Mouse (Mus musculus): ENCODE measurements around the gene Ppp1r12c. TPM values are rescaled to one million over a fixed set of nuclear protein-coding genes. Genes with fewer than 3 reads are reported as not detected.
"Not testable (repeated sequence)": the region's sequence is repeated elsewhere in the genome, so short reads cannot be mapped to it uniquely, and the experiment has no call there.

The Ppp1r12c gene
- polyA plus RNA-seq, 1 experiment from 2014 or later: 42.1 TPM

DNA sequence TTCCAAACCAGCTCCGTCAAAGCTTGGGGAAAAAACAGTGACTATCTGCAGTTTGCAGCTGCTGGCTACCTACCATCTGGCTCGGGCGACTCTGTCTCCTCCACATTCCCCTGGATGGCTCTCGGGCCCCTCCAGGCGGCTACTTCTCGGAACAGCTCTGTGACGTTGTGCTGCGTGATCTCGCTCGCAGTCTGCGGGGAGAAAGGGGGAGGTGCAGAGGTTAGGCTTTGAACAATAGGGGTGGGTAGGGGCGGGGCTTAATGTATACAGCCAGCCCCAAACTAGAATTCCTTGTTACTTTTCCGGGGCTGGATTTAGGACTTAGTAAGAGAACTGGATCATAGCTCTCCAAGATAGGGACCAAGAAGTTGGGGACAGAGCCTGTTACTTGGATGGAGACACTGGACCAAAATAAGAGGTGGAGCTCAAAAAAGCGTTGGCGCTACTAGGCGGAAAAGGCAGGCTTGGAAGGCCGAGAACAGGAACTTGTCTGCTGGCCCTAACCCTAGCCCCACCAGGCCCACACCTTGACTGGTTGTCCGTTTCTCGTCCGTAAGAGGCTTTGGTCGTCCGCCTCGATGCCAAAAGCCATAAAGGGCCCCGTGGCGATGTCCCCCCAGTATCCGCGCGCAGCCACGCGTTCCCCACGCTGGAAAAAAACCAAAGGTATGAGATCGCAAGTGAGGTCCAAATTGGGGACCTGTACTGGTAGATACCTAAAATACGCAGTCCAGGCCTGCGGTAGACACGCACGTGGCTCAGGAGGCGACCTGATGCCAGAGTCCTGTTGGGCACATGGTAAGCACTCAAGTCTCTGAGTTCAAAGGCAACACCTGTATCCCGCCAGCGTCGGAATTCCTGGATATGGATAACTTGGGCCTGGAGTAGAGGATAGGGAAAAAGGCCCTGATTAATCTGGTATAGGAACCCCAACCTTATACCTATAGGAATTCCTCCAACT, 25.1 kb upstream of the Ppp1r12c start:
- H3K9me3 ChIP-seq (replicated peaks): no peaks in the 10 kb centered on the region
- no peaks in the 10 kb centered on the region for H3K36me3 ChIP-seq
- H3K27ac ChIP-seq: peak overlapping the region; percentile 87
- H3K27me3 ChIP-seq (ENCODE audit: low read depth, poor library complexity, severe bottlenecking): peaks cover 53% of the 10 kb centered on the region
- peak; percentile 91 for DNase-seq (ENCODE audit: low spot score)
- peak overlapping the region; percentile 48 for H3K4me3 ChIP-seq
- WGBS: 31% methylated on average over 40 of the region's 40 CpGs
- peaks cover 19% of the 10 kb centered on the region for H3K4me1 ChIP-seq

DNA sequence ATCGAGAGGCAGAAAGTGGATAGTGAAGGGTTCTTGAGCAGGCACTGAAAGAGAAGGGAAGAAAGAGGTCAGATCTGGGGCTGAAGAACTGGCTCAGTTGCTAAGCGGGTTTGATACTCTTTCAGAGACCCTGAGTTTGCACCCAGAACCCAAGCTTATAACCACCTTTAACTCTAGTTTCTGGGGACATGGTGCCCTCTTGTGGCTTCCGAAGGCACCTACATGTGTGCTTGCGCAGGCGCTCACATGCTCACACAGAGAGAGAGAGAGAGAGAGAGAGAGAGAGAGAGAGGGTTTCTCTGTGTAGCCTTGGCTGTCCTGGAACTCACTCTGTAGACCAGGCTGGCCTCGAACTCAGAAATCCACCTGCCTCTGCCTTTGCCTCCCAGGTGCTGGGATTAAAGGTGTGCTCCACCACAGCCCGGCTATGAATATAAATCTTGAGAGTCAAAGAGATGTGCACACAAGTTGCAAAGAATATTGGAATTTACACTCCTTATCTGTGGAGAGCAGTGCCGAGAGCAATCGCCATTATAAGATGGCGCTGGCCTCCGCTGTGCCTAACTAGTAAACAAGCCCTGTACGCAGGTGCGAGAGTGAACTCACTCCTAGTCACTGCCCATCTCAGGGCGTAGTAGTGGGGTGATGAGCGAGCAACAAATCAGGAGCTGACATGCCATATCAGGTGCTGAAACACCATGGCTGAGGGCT, 22.9 kb upstream of the Ppp1r12c start, which contains the start of gene Tnni3:
Gene Tnni3, minus strand, starts transcription at position 18 of the 711 bp plus-strand sequence.
- not testable (repeated sequence) for H3K27ac ChIP-seq; H3K9me3 ChIP-seq (replicated peaks); H3K36me3 ChIP-seq; H3K4me3 ChIP-seq
- Histone ChIP-seq H3K27me3 (ENCODE audit: low read depth, poor library complexity, severe bottlenecking) (peaks cover 60% of the 10 kb centered on the region), H3K4me1 (peaks cover 26% of the 10 kb centered on the region)
- 72% methylated on average over 15 of the region's 15 CpGs for whole genome bisulfite sequencing
- DNase-seq (ENCODE audit: low spot score): peak; percentile 68

DNA sequence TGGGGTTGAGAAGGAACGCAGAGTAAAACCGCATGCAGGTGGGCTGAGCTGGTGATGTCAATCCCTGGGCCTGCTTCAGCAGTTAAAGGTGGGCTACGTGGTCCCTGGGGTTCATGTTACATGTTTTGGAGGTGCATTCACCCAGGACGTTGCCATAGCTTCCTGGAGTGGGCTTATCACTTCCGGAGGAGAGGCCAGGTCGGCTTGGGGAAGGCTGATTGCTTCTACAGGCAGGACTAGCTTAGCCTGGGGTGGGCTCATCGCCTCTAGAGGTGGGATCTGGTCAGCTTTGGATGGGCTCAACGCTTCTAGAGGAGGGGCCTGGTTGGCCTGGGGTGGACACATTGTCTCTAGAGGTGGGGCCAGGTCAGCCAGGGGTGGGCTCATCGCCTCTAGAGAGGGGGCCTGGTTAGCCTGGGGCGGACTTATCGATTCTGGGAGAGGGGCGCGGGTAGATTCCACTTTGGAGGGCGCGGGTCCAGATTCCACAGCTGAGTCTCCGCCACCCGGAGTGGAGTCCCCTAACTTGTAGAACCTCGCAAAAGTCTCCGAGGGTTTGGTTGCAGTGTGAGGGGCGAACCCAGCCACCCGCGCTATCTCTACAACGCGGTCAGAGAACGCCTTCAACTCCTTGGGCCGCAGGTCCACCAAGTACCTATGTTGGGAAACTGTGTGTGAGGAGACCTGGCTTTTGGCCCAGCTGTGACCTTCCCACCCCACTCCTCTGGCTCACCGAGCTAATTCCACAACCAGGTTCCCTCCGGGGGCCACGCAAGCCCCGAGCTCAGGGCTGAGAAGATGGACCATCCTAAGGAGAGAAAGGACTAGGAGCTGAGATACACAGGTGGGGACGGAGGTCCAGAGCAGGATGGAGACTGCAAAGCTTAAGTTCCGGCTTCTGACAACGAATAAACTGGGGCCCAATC, 22.0 kb upstream of the Ppp1r12c start:
- no peak for DNase-seq (ENCODE audit: low spot score)
- Histone ChIP-seq H3K27me3 (ENCODE audit: low read depth, poor library complexity, severe bottlenecking) (peaks cover 54% of the 10 kb centered on the region), H3K4me1 (peaks cover 26% of the 10 kb centered on the region), H3K9me3 (replicated peaks) (no peaks in the 10 kb centered on the region), H3K36me3 (no peaks in the 10 kb centered on the region), H3K4me3 (no peak overlapping the region), H3K27ac (no peak overlapping the region)
- WGBS: 93% methylated on average over 33 of the region's 33 CpGs

DNA sequence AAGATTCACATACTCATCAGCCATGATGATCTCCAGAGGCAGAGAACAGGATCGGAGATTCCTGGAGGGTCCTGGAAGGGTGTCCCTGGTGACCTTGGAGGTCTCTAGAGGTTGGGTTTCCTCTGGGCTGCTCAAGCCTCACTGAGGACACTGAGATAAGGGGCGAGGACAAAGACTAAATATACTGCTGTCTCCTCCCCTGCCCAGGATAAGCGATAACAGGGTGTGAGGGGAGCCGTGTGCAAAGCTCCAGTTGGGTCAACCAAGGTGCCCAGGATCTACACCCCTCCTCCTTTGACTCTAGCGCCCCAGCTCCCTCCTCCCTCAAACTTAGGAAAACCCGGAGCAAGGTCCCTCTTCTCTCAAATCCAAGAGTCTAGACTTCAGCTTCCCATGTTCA, 20.8 kb upstream of the Ppp1r12c start:
- peaks cover 23% of the 10 kb centered on the region for H3K4me1 ChIP-seq
- H3K9me3 ChIP-seq (replicated peaks): no peaks in the 10 kb centered on the region
- peaks cover 45% of the 10 kb centered on the region for H3K27me3 ChIP-seq (ENCODE audit: low read depth, poor library complexity, severe bottlenecking)
- no peak for DNase-seq (ENCODE audit: low spot score)
- WGBS: 82% methylated on average over 6 of the region's 6 CpGs
- H3K36me3 ChIP-seq: no peaks in the 10 kb centered on the region
- no peak overlapping the region for H3K4me3 ChIP-seq
- H3K27ac ChIP-seq: no peak overlapping the region

DNA sequence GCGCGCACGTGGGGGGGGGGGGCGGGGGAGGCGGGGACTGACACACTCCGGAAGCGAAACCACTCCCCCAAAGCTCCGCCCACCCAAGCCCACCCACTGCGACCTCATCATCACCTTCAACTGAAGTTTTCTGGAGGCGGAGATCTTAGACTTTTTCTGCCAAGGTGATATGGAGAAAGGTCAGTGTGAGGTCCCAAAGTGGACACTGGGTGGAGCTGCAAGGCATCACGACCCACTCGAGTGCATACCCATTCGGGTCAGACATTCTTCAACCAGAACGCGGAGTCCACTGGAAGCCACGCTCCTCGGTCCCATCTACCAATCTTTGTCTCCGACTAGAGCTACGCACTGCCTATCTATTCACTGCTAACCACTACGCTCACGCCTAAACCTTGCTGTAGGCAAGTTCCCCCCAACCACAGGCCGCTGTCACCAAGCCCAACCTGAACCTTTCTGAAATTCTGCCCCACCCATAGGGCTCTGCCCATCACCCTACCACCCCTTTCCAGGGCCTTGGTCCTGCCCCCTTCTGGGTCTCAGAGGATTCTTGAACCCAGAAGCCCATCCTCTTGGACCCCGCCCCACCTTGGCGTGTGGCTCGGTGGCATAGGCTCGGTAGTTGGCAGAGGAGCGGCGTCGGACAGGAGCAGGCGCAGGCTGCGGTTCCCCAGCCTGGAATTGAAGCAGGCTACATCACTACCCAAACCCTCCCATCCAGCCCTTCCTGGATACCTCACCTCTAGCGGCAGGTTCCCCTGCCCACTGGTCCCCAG, 19.9 kb upstream of the Ppp1r12c start:
- Histone ChIP-seq H3K9me3 (replicated peaks) (no peaks in the 10 kb centered on the region), H3K27ac (no peak overlapping the region), H3K4me3 (peak overlapping the region; percentile 39), H3K4me1 (peaks cover 19% of the 10 kb centered on the region), H3K27me3 (ENCODE audit: low read depth, poor library complexity, severe bottlenecking) (peaks cover 43% of the 10 kb centered on the region), H3K36me3 (no peaks in the 10 kb centered on the region)
- DNase-seq (ENCODE audit: low spot score): peak; percentile 62
- 26% methylated on average over 32 of the region's 32 CpGs for WGBS

DNA sequence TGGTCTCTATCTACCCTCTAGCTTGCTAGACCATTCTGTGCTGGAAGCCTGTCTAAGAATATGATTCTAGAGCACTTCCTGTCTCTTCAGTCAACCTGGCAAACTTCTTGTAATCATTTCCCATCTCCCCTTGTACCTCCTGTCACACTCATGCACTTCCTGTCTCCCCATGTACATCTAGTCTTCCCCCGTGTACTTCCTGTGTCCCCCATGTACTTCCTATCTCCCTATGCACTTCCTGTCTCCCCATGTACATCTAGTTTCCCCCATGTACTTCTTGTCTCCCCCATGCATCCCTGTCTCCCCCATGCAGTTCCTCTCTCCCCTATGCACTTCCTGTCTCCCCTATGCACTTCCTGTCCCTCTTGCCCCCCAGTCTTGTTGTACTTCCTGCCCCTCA, 17.0 kb upstream of the Ppp1r12c start:
- Histone ChIP-seq H3K4me1 (peaks cover 25% of the 10 kb centered on the region), H3K27me3 (ENCODE audit: low read depth, poor library complexity, severe bottlenecking) (peaks cover 41% of the 10 kb centered on the region), H3K4me3 (no peak overlapping the region), H3K9me3 (replicated peaks) (no peaks in the 10 kb centered on the region), H3K36me3 (no peaks in the 10 kb centered on the region), H3K27ac (no peak overlapping the region)
- DNase-seq (ENCODE audit: low spot score): no peak
- WGBS: 86% methylated on average over 1 of the region's 1 CpGs

DNA sequence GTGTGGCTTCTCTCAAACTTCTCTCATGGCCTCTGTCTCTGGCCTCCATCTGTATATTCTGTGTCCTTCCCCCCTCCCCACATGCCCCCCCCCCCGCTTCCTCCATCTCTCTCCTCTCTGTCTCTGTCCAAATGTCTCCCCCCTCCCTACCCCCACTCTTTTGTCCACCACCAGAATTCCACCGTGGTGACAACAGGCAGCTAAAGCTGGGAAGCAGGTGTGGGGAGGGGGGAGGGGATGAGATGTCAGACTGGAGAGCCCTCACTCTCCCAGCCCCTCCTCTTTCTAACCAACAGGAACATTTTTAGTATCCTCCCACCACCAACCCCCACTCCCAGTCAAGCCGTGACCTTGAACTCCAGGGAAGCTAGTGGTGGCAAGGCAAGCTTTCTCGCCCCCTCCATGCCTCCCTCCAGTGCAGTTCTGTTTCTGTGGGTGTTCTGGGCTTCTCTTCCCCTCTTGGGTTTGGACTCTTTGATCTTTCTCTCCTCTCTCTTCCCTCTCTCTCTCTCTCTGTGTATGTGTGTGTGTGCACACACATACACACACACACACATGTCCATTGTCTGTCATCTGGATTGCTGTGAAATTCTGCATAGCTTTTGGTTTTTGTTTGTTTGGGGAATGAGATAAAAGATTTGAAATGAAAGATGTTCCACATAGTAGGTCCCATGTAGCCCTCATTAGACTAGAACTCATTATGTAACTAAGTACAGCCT, 15.0 kb upstream of the Ppp1r12c start, which contains the start of gene Tnnt1:
Gene Tnnt1, minus strand, starts transcription at position 51 of the 719 bp plus-strand sequence.
- 18% methylated on average over 4 of the region's 4 CpGs for WGBS
- no peaks in the 10 kb centered on the region for H3K9me3 ChIP-seq (replicated peaks)
- peaks cover 23% of the 10 kb centered on the region for H3K4me1 ChIP-seq
- peaks cover 21% of the 10 kb centered on the region for H3K27me3 ChIP-seq (ENCODE audit: low read depth, poor library complexity, severe bottlenecking)
- DNase-seq (ENCODE audit: low spot score): no peak
- H3K36me3 ChIP-seq: no peaks in the 10 kb centered on the region
- peak within 1 kb of the TSS; percentile 8; the same call in 1 of the 2 replicates for H3K4me3 ChIP-seq
- peak within 1 kb of the TSS; percentile 42; the same call in 1 of the 2 replicates for H3K27ac ChIP-seq

DNA sequence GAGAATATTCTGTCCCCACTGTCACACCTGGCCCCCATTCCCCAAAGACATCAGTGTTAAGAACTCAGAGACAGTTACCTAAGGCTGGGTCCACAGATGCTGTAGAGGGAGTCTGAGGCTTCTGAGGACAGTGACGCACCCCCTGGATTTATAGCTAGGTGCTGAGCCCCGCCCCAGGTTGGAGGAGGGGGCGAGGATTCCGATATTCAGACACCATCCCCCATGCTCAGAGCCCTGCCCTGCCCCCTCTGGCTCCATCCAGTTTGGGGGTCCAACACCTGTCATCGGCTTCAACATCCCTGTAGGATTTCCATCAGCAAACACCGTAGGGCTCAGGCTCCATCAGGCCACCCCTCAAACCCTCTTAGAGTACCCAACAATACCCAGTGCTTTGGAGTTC, 14.4 kb upstream of the Ppp1r12c start:
- Histone ChIP-seq H3K36me3 (no peaks in the 10 kb centered on the region), H3K9me3 (replicated peaks) (no peaks in the 10 kb centered on the region), H3K27me3 (ENCODE audit: low read depth, poor library complexity, severe bottlenecking) (peaks cover 15% of the 10 kb centered on the region), H3K4me3 (0 out of 2 replicates have a peak overlapping the region, but pooled peaks have one; percentile 8), H3K4me1 (peaks cover 17% of the 10 kb centered on the region), H3K27ac (peak overlapping the region; percentile 42; the same call in 1 of the 2 replicates)
- WGBS: 49% methylated on average over 6 of the region's 6 CpGs
- no peak for DNase-seq (ENCODE audit: low spot score)

DNA sequence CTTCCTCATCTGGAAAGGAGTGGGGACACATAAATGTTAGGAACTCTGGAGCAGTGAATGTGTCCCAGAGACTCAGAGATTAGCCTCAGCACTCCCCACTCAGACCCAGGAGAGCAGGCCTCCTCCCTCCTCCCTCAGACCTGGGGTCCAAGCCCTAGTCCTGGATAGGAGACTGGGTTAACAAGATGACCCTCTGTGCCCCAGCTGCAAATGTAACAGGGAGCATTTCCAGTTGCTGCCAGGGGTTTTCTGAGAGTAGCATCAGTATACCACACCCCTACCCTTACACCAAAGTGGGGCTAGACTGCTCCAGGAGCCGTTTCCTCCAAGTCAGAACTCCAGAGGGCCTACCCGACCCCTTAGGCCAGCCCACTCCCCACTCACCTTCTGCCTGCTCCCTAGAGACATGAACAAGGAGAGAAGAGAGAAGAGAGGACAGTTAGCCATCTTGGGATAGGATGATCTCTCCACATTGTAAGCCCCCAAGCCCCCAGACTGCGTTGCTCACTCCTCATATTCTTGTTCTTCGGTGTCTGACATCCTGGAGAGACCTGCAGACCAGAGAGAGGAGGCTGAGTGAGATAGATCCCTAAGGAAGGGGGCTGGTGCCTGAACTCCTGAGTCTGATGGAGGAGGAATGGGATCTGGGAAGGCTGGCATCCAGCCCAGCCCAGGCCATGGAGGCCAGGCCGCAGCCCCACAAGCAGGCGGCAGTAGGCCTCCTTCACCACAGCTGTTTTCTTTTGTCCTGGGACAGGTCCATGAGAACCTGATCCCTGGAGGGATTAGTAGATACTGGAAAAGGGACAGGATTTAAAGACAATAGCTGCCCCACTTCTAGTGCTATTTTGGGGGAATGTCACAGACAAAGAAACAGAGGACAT, 12.6 kb upstream of the Ppp1r12c start:
- H3K36me3 ChIP-seq: no peaks in the 10 kb centered on the region
- 73% methylated on average over 6 of the region's 6 CpGs for WGBS
- peaks cover 1% of the 10 kb centered on the region for H3K27me3 ChIP-seq (ENCODE audit: low read depth, poor library complexity, severe bottlenecking)
- DNase-seq (ENCODE audit: low spot score): no peak
- H3K9me3 ChIP-seq (replicated peaks): no peaks in the 10 kb centered on the region
- H3K27ac ChIP-seq: peak overlapping the region; percentile 26; the same call in 1 of the 2 replicates
- no peak overlapping the region for H3K4me3 ChIP-seq
- peaks cover 19% of the 10 kb centered on the region for H3K4me1 ChIP-seq

DNA sequence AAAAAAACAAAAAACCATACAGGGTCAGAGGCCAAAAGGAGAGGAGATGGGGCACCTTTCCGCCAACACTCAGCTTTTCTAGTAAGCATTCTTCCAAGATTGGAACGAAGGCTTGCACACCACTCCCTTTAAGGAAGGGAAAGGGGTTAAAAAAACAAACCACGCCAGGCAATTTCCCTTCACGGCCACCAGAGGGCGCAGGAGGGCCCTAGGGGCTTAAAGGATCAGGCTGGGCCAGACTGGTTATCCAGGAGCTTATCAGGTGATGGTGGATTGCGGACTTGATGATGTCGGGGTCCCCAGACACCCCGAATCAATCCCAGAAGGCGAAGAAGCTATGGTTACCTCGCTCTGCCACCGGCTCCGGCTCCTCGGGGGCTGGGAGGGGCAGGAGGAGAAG, 11.8 kb upstream of the Ppp1r12c start:
- Histone ChIP-seq H3K4me1 (peaks cover 19% of the 10 kb centered on the region), H3K36me3 (no peaks in the 10 kb centered on the region), H3K27me3 (ENCODE audit: low read depth, poor library complexity, severe bottlenecking) (peaks cover 7% of the 10 kb centered on the region), H3K4me3 (no peak overlapping the region), H3K9me3 (replicated peaks) (no peaks in the 10 kb centered on the region), H3K27ac (no peak overlapping the region)
- DNase-seq (ENCODE audit: low spot score): peak; percentile 70
- 27% methylated on average over 13 of the region's 13 CpGs for WGBS

Measured in limb, embryonic 10.5 days (tissue).